28 mouse cellular contexts compared by ENCODE assay signal in the genomic region with DNA sequence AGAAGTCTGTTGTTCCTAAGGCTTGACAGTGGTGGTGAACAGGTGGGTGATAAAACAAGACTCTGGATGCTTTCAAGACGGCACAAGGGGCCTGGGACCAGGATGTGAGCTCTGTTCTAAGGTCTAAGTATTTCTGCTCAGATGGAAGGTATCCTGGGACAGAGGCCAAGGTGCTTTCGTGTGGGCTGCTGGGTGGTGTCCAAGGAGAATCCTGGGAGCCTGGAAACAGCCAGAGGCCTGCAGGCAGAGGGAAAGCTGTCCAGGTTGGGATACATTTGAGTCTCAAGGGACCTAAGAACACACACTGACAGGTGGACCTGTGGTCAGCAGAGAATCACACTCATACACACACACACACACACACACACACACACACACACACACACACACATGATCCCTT. TPM values are rescaled to one million over a fixed set of nuclear protein-coding genes. Genes with fewer than 3 reads are reported as not detected.
"Had no signal": no experiment of that assay in that cellular context is flagged by ENCODE, and none has a peak within 500 bp of the region (broad histone marks: within the 10 kb centered on the region; RNA-seq: fewer than 3 reads in every experiment).

No protein-coding gene starts in this region.

- H3K4me2 ChIP-seq: limb, embryonic 13.5 days; liver, embryonic 12.5 days; liver, embryonic 15.5 days; lung, embryonic 15.5 days; midbrain, embryonic 12.5 days; neural tube, embryonic 13.5 days; stomach, embryonic 15.5 days had no signal

- H3K9ac ChIP-seq: limb, embryonic 13.5 days; liver, embryonic 12.5 days; liver, embryonic 15.5 days; lung, embryonic 15.5 days; midbrain, embryonic 12.5 days; neural tube, embryonic 13.5 days; stomach, embryonic 15.5 days had no signal

- H3K9me3 ChIP-seq: limb, embryonic 10.5 days; limb, embryonic 13.5 days; liver, embryonic 12.5 days; liver, embryonic 15.5 days; lung, embryonic 15.5 days; midbrain, embryonic 12.5 days; neural tube, embryonic 13.5 days; stomach, embryonic 15.5 days had no signal

- DNase-seq: kidney, postnatal 14 days; kidney, postnatal 4 days; liver; lung, adult 18-20 months; lung, postnatal 10 days; lung, postnatal 36 days; retina, postnatal 1 day; right cerebral cortex, postnatal 25 days; spleen, adult 18-20 months; thymus, postnatal 25 days had no signal

- H3K4me1 ChIP-seq: liver, embryonic 12.5 days; liver, embryonic 15.5 days; midbrain, embryonic 12.5 days had no signal

- ATAC-seq: liver, embryonic 12.5 days; midbrain, embryonic 16.5 days had no signal

- H3K36me3 ChIP-seq: limb, embryonic 10.5 days; limb, embryonic 13.5 days; liver, embryonic 12.5 days; liver, embryonic 15.5 days; lung, embryonic 15.5 days; midbrain, embryonic 12.5 days; neural tube, embryonic 13.5 days; stomach, embryonic 15.5 days had no signal

- H3K27ac ChIP-seq: limb, embryonic 13.5 days; liver, embryonic 12.5 days; liver, embryonic 15.5 days; midbrain, embryonic 12.5 days; neural tube, embryonic 13.5 days; stomach, embryonic 15.5 days had no signal

- H3K4me3 ChIP-seq: limb, embryonic 10.5 days; limb, embryonic 13.5 days; liver, embryonic 12.5 days; liver, embryonic 15.5 days; lung, embryonic 15.5 days; midbrain, embryonic 12.5 days; myocyte; neural tube, embryonic 13.5 days; stomach, embryonic 15.5 days had no signal

- H3K27me3 ChIP-seq: limb, embryonic 13.5 days; liver, embryonic 12.5 days; liver, embryonic 15.5 days; lung, embryonic 15.5 days; midbrain, embryonic 12.5 days; stomach, embryonic 15.5 days had no signal

RNA-seq across cellular contexts. Expression of gene Serpina3n, which starts 8.0 kb away (rescaled TPM):
- total RNA-seq: monocyte, adult 5-6 weeks; neutrophil, adult 5-6 weeks had no signal
- polyA plus RNA-seq: kidney, embryonic 16.5 days; limb, embryonic 10.5 days; liver, embryonic 12.5 days; midbrain, embryonic 12.5 days; stomach, embryonic 15.5 days had no signal

RNA-seq across cellular contexts. Expression of gene Gsc, which starts 58.6 kb away (rescaled TPM):
- total RNA-seq: layer of hippocampus, adult 18-20 months; layer of hippocampus, postnatal 25 days; left cerebral cortex, adult 18-20 months; left cerebral cortex, postnatal 25 days; megakaryocyte, adult 5-6 weeks; monocyte, adult 5-6 weeks; neutrophil, adult 5-6 weeks had no signal
- polyA plus RNA-seq: kidney, embryonic 16.5 days; liver, embryonic 12.5 days; liver, embryonic 15.5 days; myocyte; neural tube, embryonic 13.5 days had no signal
